Mouse (Mus musculus) heart, adult 2 months (tissue): ENCODE measurements around the gene Hmbs. TPM values are rescaled to one million over a fixed set of nuclear protein-coding genes. Genes with fewer than 3 reads are reported as not detected.

Experiments
- DNase-seq, 2 experiments: peaks; one replicate each; pipeline ENCODE4 v3.0.0; 2021
- H3K27ac ChIP-seq: fragments of 200-600 bp; 2 replicates; pipeline ENCODE4 v1.8.1; 2022
- H3K27me3 ChIP-seq: fragments of 200-500 bp; 2 replicates; pipeline ENCODE4 v1.6.1; 2012; ENCODE audit warnings: mild to moderate bottlenecking, low read length, inconsistent platforms, mixed read lengths; ENCODE audit not compliant: control insufficient read depth, insufficient read depth
- H3K36me3 ChIP-seq: fragments of 200-500 bp; 2 replicates; pipeline ENCODE4 v1.6.1; 2012; ENCODE audit warnings: low read length, inconsistent platforms; ENCODE audit not compliant: control insufficient read depth, insufficient read depth
- H3K4me1 ChIP-seq: fragments of 200-500 bp; 2 replicates; pipeline ENCODE4 v1.6.1; 2011; ENCODE audit warnings: low read length; ENCODE audit not compliant: control insufficient read depth, insufficient read depth
- H3K4me3 ChIP-seq: fragments of 200-600 bp; 2 replicates; pipeline ENCODE4 v1.8.1; 2022
- H3K79me2 ChIP-seq: fragments of 200-500 bp; replicated peaks from 2 replicates; pipeline ENCODE4 v1.6.1; 2012; ENCODE audit warnings: mild to moderate bottlenecking, inconsistent platforms, low read length, moderate library complexity, mixed read lengths; ENCODE audit not compliant: control insufficient read depth, insufficient read depth
- H3K9ac ChIP-seq: fragments of 200-500 bp; 2 replicates; pipeline ENCODE4 v1.6.1; 2012; ENCODE audit warnings: low read depth, mild to moderate bottlenecking, control low read depth, inconsistent platforms, low read length, mixed read lengths
- CTCF ChIP-seq: fragments of 200-600 bp; IDR thresholded peaks from 2 replicates; pipeline ENCODE4 v1.8.1; 2022; ENCODE audit warnings: antibody characterized with exemption, mild to moderate bottlenecking, moderate library complexity
- EP300 ChIP-seq: fragments of 200-500 bp; IDR thresholded peaks from 2 replicates; pipeline ENCODE4 v1.6.1; 2011; ENCODE audit warnings: low read depth, low read length, control low read depth; ENCODE audit not compliant: insufficient read depth
- POLR2A ChIP-seq: fragments of 200-500 bp; IDR thresholded peaks from 2 replicates; pipeline ENCODE4 v1.6.1; 2011; ENCODE audit warnings: mild to moderate bottlenecking, low read depth, low read length, control low read depth; ENCODE audit not compliant: insufficient read depth
- WGBS: fragments of 180-500 bp; shearing (Covaris S2); methylation state at CpG from one replicate; pipeline ENCODE4 v1.1.7; 2018; 5-methylcytosine and 5-hydroxymethylcytosine counted together
- intact Hi-C: fragments of 180-260 bp; cut with DNase I; formaldehyde crosslinking; loops from one replicate; pipeline ENCODE4 v1.15.1; 2025
- polyA plus RNA-seq: library from polyadenylated mRNA; depleted of rRNA; stranded (reverse); fragments of >200 nt; gene quantifications from 2 replicates; pipeline ENCODE4 v1.2.3, GENCODE M21; 2012
- total RNA-seq, 2 experiments: library from RNA; stranded (reverse); gene quantifications; 2 replicates each; pipeline ENCODE4 v1.2.3; 2021

Gene Hmbs
- total and polyA plus RNA-seq, 3 experiments: 37.8 to 49.3 (median 39.8) TPM

DNA sequence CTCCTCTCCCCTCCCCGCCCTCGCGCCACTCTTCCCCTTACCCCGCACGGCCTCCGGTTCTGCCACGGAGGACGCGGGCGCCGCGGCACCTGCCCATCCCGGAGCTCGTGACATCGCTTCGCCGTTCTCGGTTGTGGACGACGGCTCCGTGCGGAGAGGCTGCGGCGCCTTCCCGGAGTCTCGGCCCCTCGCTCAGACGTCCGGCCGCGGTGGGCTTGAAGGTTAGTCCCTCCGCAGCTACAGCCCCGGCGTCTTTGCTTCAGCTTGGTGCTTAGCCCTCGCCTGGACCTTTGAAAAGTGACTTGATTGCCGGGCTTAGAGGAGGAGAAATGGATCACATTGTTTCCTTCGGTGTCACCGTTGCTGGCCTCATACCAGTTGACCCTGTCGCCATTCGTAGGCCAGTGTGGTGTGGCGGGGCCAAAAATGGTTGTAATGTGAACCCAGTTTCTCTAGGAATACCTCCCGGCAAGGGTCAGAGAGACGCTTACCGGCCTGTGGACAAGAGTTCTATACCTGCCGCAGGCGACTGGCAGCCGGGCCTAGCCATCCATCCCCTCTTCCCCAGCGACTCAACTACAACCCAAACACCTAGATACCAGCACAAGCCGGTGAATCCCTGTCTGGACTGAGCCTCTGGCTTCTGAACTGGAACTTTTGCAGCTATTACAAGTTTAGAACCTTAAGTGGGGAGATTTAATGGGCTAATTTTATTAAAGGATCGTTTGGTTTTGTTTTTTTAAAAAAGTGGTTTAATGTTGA, 8.5 kb downstream of the Hmbs start:
- Histone ChIP-seq H3K4me3 (peak overlapping the region; percentile 66), H3K36me3 (no peaks in the 10 kb centered on the region; the same call in 1 of the 2 replicates), H3K9ac (peak overlapping the region; percentile 94), H3K27ac (peak overlapping the region; percentile 89), H3K4me1 (peaks cover 1% of the 10 kb centered on the region), H3K79me2 (peaks cover 2% of the 10 kb centered on the region; the same call in 1 of the 2 replicates), H3K27me3 (no peaks in the 10 kb centered on the region)
- peak in 1 of 2 experiments; percentile 34 for DNase-seq
- TF ChIP-seq EP300 (no peak), CTCF (no peak), POLR2A (no peak)
- WGBS: under 1% methylated on average over 49 of the region's 50 CpGs
- intact Hi-C loops: loop anchor here (2.0 kb wide), 1 partner anchor 43 kb away; no protein-coding TSS in a partner anchor

GRCm38 (mm10) chr9:44334396-44335330, 9.4 kb downstream of the Hmbs start, which contains the start of gene H2afx:
Gene H2afx (plus strand): TSS chr9:44334694.
- Histone ChIP-seq H3K27me3 (no peaks in the 10 kb centered on the region), H3K36me3 (no peaks in the 10 kb centered on the region; the same call in 1 of the 2 replicates), H3K9ac (peak within 1 kb of the TSS; percentile 94), H3K79me2 (peaks cover 2% of the 10 kb centered on the region; the same call in 1 of the 2 replicates), H3K4me1 (peaks cover 1% of the 10 kb centered on the region), H3K27ac (peak within 1 kb of the TSS; percentile 89), H3K4me3 (peak within 1 kb of the TSS; percentile 66)
- under 1% methylated on average over 89 of the region's 91 CpGs for WGBS
- intact Hi-C loops: loop anchor here (2.0 kb wide), 1 partner anchor 42 kb away; no protein-coding TSS in a partner anchor
- DNase-seq: peak; percentile 96 to 98
- peak; percentile 78 for TF ChIP-seq CTCF
- TF ChIP-seq POLR2A: peak; percentile 100
- peak; percentile 81 for TF ChIP-seq EP300

DNA sequence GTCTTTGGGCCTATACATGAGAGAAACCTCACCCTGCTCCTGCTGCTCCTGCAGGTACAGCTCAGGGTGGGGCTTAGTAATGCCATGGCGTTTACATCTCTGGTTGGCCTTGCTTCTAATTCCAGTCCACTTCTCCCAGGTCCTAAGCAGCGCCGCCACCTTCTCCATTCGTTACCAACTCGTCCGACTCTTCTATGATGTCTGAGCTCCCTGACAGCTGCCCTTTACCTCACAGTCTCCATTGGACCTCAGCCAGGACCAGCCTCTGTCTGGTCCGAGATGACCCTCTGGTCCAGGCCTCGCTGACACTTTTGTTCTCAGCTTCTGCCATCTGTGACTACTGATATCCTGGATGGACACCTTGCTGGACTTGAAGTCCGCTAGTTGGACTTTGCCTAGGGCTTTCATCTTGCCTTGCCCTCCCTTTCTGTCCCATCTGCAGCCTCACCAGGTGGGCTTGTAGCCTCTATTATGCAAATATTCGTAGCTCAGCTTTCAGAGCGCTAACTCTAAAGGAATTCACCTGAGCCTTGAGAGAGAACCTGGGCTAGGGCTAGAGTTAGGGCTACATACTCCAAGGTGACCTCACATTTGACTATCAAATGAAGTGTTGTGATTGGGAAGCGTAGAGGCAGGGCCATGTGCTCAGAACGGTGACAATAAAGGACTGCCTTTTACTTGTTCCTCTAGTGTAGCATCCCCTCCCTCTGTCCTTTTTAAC, 10.9 kb downstream of the Hmbs start:
- no peak for TF ChIP-seq EP300
- TF ChIP-seq CTCF: no peak
- no peak for TF ChIP-seq POLR2A
- no peak overlapping the region for H3K9ac ChIP-seq
- H3K36me3 ChIP-seq: no peaks in the 10 kb centered on the region; the same call in 1 of the 2 replicates
- 91% methylated on average over 13 of the region's 13 CpGs for WGBS
- DNase-seq: no peak
- H3K4me1 ChIP-seq: peaks cover 1% of the 10 kb centered on the region
- H3K4me3 ChIP-seq: no peak overlapping the region
- no peaks in the 10 kb centered on the region for H3K27me3 ChIP-seq
- intact Hi-C loops: no loop called here
- H3K27ac ChIP-seq: no peak overlapping the region
- peaks cover 2% of the 10 kb centered on the region; the same call in 1 of the 2 replicates for H3K79me2 ChIP-seq

DNA sequence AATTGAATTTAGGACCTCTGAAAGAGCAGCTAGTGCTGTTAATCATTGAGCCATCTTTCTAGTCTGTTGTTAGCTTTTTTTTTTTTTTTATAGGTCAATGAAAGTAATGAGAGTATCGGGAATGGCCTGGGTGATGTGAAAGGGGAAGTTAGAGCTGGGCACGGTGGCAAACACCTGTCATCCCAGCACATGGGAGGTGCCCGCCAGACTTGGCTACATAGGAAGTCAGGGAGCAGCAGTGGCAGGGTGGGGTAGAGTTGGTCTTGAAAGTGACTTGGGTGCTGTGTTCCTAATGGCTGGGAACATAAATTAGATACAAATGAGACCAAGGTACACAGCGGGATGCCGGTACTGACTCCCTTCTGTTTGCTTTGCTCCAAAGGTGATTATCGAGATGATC, 13.3 kb downstream of the Hmbs start:
- Histone ChIP-seq H3K79me2 (no peaks in the 10 kb centered on the region), H3K36me3 (no peaks in the 10 kb centered on the region; the same call in 1 of the 2 replicates), H3K27me3 (no peaks in the 10 kb centered on the region), H3K4me1 (peaks cover 3% of the 10 kb centered on the region), H3K27ac (no peak overlapping the region), H3K9ac (no peak overlapping the region), H3K4me3 (no peak overlapping the region)
- 92% methylated on average over 6 of the region's 6 CpGs for WGBS
- no peak for DNase-seq
- intact Hi-C loops: no loop called here
- TF ChIP-seq POLR2A (no peak), EP300 (no peak)

GRCm38 (mm10) chr9:44327926-44328325, 16.1 kb downstream of the Hmbs start:
- intact Hi-C loops: loop anchor here (2.0 kb wide), 1 partner anchor 23 kb away; the partner anchor contains the start of gene Hinfp
- Histone ChIP-seq H3K9ac (peak overlapping the region; percentile 88; the same call in 1 of the 2 replicates), H3K4me3 (peak overlapping the region; percentile 86), H3K27me3 (no peaks in the 10 kb centered on the region), H3K36me3 (no peaks in the 10 kb centered on the region), H3K79me2 (no peaks in the 10 kb centered on the region), H3K4me1 (peaks cover 3% of the 10 kb centered on the region), H3K27ac (peak overlapping the region; percentile 95)
- WGBS: 81% methylated on average over 5 of the region's 5 CpGs
- DNase-seq: no peak
- TF ChIP-seq CTCF (no peak), POLR2A (no peak), EP300 (no peak)
